Mouse (Mus musculus): ENCODE measurements around the gene Olfr1362. TPM values are rescaled to one million over a fixed set of nuclear protein-coding genes. Genes with fewer than 3 reads are reported as not detected.

Gene Olfr1362
- not detected in 2 replicates for polyA plus RNA-seq (2014; fragmentation: Nextera tagmentation; extraction: Ambion mirVana)

DNA sequence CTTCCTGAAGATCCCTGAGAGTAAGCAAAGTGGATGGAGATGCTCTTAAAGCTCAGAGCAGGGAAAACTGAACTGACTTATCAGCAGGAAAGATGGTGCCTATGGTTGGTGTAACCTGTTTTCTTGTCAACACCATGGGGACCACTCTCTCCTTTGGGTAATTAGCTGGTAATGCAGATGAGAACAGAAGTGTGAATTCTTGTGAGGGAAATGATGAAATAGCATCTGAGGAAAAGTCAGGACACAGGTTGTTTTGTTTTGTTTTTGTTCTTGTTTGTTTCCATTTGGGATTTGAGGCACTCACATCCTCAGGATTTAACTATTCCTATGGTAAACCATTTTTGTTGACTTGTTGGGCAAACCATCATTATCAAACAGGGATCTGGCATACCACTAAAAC, at the start of gene Olfr1362:
TSS of gene Olfr1362 (minus strand) at position 101 of the 400 bp plus-strand sequence.
- ATAC-seq (no peak), DNase-seq (ENCODE audit: low spot score) (no peak)
- Histone ChIP-seq H3K9me3 (replicated peaks; ENCODE audit: control insufficient read depth, low read length) (no peaks in the 10 kb centered on the region), H3K36me3 (ENCODE audit: control insufficient read depth, insufficient read depth, low read length) (no peaks in the 10 kb centered on the region), H3K4me1 (ENCODE audit: control insufficient read depth, insufficient read depth, low read length) (no peaks in the 10 kb centered on the region), H3K4me2 (ENCODE audit: low read length) (no peak within 1 kb of the TSS), H3K27ac (ENCODE audit: low read depth, low read length) (no peak within 1 kb of the TSS), H3K27me3 (replicated peaks; ENCODE audit: control insufficient read depth, insufficient read depth, low read length) (no peaks in the 10 kb centered on the region), H3K4me3 (ENCODE audit: low read depth, low read length) (no peak within 1 kb of the TSS), H3K9ac (ENCODE audit: low read length) (no peak within 1 kb of the TSS)

DNA sequence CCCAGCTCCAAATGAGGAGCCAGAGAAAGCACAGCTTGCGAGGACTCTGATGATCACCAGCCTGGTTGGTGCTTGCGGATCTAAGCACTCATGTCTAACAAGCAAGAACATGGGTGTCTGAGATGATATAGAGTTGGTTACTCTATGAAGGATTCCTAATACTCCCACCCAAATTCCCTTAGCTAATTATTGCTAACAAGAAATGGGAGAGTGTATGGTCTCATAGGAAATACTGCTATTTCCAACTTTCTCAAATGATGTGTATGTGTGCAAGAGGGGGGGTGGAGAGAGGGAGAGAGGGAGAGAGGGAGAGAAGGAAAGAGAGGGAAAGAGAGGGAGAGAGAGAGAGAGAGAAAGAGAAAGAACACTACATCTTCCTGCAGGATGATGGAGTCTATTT, 49.5 kb upstream of the Olfr1362 start, which contains the start of gene Olfr1361:
TSS of gene Olfr1361 (minus strand) at position 101 of the 400 bp plus-strand sequence.
- Histone ChIP-seq H3K9me3 (replicated peaks; ENCODE audit: control insufficient read depth, low read length) (no peaks in the 10 kb centered on the region), H3K9ac (ENCODE audit: low read length) (no peak within 1 kb of the TSS), H3K36me3 (ENCODE audit: control insufficient read depth, insufficient read depth, low read length) (no peaks in the 10 kb centered on the region), H3K4me2 (ENCODE audit: low read length) (no peak within 1 kb of the TSS), H3K4me1 (ENCODE audit: control insufficient read depth, insufficient read depth, low read length) (no peaks in the 10 kb centered on the region), H3K4me3 (ENCODE audit: low read depth, low read length) (no peak within 1 kb of the TSS), H3K27me3 (replicated peaks; ENCODE audit: control insufficient read depth, insufficient read depth, low read length) (no peaks in the 10 kb centered on the region), H3K27ac (ENCODE audit: low read depth, low read length) (no peak within 1 kb of the TSS)
- DNase-seq (ENCODE audit: low spot score) (no peak), ATAC-seq (no peak)
- 85% methylated on average over 2 of the region's 2 CpGs for WGBS

DNA sequence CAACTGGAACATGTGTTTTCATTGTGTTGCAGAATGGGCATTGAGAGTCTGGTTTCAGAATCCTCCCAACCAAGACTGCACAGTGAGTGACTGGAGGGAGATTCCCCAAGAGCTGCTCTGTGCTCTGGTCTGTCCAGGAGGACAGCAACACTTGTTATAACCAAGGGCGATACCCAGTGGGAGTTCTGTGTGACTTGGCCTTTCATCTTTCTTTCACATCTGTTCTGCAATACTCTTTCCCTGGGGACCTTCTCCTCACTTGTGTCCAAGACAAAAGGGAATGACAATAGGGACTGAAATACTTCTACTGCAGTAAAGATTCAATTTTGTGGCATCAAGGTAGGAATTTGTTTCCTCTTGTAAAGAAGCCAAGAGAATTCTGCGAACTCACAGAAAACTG, 28.6 kb upstream of the Olfr1362 start, which contains the start of gene Olfr11:
TSS of gene Olfr11 (minus strand) at position 101 of the 400 bp plus-strand sequence.
- Histone ChIP-seq H3K27ac (ENCODE audit: low read depth, low read length) (no peak within 1 kb of the TSS), H3K27me3 (replicated peaks; ENCODE audit: control insufficient read depth, insufficient read depth, low read length) (no peaks in the 10 kb centered on the region), H3K4me2 (ENCODE audit: low read length) (no peak within 1 kb of the TSS), H3K9me3 (replicated peaks; ENCODE audit: control insufficient read depth, low read length) (no peaks in the 10 kb centered on the region), H3K4me1 (ENCODE audit: control insufficient read depth, insufficient read depth, low read length) (no peaks in the 10 kb centered on the region), H3K9ac (ENCODE audit: low read length) (no peak within 1 kb of the TSS), H3K36me3 (ENCODE audit: control insufficient read depth, insufficient read depth, low read length) (no peaks in the 10 kb centered on the region), H3K4me3 (ENCODE audit: low read depth, low read length) (no peak within 1 kb of the TSS)
- WGBS: 86% methylated on average over 2 of the region's 2 CpGs
- DNase-seq (ENCODE audit: low spot score) (no peak), ATAC-seq (no peak)

DNA sequence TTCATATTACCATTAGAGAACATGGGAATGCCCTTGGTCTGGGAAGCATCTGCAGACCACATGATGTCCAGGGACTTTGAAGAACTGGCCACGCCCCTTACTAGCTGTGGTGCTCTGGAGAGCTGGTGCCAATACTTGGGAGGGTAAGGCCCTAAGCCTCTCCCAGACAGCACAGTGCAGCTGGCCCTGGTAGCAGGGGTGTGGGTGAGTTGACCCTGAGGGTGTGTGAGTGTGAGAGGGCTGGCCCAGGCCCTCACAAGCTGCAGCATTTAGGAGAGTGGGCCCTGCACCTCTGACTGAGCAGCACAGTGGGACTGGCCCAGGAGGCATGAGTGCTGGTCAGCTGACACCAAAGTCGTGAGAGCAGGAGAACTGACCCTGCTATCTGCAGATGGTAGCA, 22.2 kb downstream of the Olfr1362 start:
- H3K9ac ChIP-seq (ENCODE audit: low read length): no peak overlapping the region
- H3K9me3 ChIP-seq (replicated peaks; ENCODE audit: control insufficient read depth, low read length): no peaks in the 10 kb centered on the region
- no peak overlapping the region for H3K4me2 ChIP-seq (ENCODE audit: low read length)
- H3K4me3 ChIP-seq (ENCODE audit: low read depth, low read length): no peak overlapping the region
- no peaks in the 10 kb centered on the region for H3K36me3 ChIP-seq (ENCODE audit: control insufficient read depth, insufficient read depth, low read length)
- no peak overlapping the region for H3K27ac ChIP-seq (ENCODE audit: low read depth, low read length)
- H3K4me1 ChIP-seq (ENCODE audit: control insufficient read depth, insufficient read depth, low read length): no peaks in the 10 kb centered on the region
- 75% methylated on average over 2 of the region's 2 CpGs for WGBS
- DNase-seq (ENCODE audit: low spot score) (no peak), ATAC-seq (no peak)
- H3K27me3 ChIP-seq (replicated peaks; ENCODE audit: control insufficient read depth, insufficient read depth, low read length): no peaks in the 10 kb centered on the region

DNA sequence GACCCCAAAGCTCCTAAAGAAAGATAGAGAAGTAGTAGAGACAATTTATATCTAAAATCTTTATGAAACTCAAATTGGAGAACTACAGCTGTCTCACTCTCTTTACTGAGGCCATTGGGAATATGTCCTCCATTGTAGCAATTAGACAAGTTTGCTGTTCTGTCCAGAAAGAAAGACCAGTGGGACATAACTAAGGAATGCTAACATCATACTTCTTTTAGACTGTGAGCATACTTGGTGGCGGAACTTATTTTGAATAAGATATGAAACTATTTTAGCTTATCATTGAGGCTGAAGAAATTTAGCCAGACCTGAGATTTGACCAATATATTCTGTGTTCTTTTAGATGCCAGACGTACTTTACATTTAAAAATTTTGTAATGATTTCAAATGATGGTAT, 32.2 kb downstream of the Olfr1362 start, which contains the start of gene Olfr1364:
TSS of gene Olfr1364 (minus strand) at position 101 of the 400 bp plus-strand sequence.
- no peaks in the 10 kb centered on the region for H3K4me1 ChIP-seq (ENCODE audit: control insufficient read depth, insufficient read depth, low read length)
- 88% methylated on average over 2 of the region's 2 CpGs for WGBS
- DNase-seq (ENCODE audit: low spot score): no peak
- no peak within 1 kb of the TSS for H3K9ac ChIP-seq (ENCODE audit: low read length)
- no peak within 1 kb of the TSS for H3K4me3 ChIP-seq (ENCODE audit: low read depth, low read length)
- ATAC-seq: no peak
- no peak within 1 kb of the TSS for H3K27ac ChIP-seq (ENCODE audit: low read depth, low read length)
- H3K9me3 ChIP-seq (replicated peaks; ENCODE audit: control insufficient read depth, low read length): no peaks in the 10 kb centered on the region
- no peak within 1 kb of the TSS for H3K4me2 ChIP-seq (ENCODE audit: low read length)
- no peaks in the 10 kb centered on the region for H3K36me3 ChIP-seq (ENCODE audit: control insufficient read depth, insufficient read depth, low read length)
- H3K27me3 ChIP-seq (replicated peaks; ENCODE audit: control insufficient read depth, insufficient read depth, low read length): no peaks in the 10 kb centered on the region

Other genes with a start within 250 kb of the Olfr1362 start
- 78.3 and 80.5 TPM in 2 replicates for gene Zkscan3, start 211.3 kb downstream of the Olfr1362 start, polyA plus RNA-seq (2014; fragmentation: Nextera tagmentation; extraction: Ambion mirVana)
- 3.5 and 3.7 TPM in 2 replicates for gene Pgbd1, start 173.0 kb downstream of the Olfr1362 start, polyA plus RNA-seq (2014; fragmentation: Nextera tagmentation; extraction: Ambion mirVana)
- 10.4 TPM in 2 replicates for gene Zscan26, start 160.3 kb downstream of the Olfr1362 start, polyA plus RNA-seq (2014; fragmentation: Nextera tagmentation; extraction: Ambion mirVana)
- 3.8 TPM in 2 replicates for gene Nkapl, start 145.5 kb downstream of the Olfr1362 start, polyA plus RNA-seq (2014; fragmentation: Nextera tagmentation; extraction: Ambion mirVana)
- 7.5 and 8.2 TPM in 2 replicates for gene Zkscan4, start 135.1 kb downstream of the Olfr1362 start, polyA plus RNA-seq (2014; fragmentation: Nextera tagmentation; extraction: Ambion mirVana)
- gene Gm10065, start 134.6 kb downstream of the Olfr1362 start, polyA plus RNA-seq (2014; fragmentation: Nextera tagmentation; extraction: Ambion mirVana): not detected in 2 replicates
- 0.36 and 0.78 TPM in 2 replicates for gene AK157302, start 118.8 kb downstream of the Olfr1362 start, polyA plus RNA-seq (2014; fragmentation: Nextera tagmentation; extraction: Ambion mirVana)
- gene Gm11273, start 112.6 kb downstream of the Olfr1362 start, polyA plus RNA-seq (2014; fragmentation: Nextera tagmentation; extraction: Ambion mirVana): 5.1 and 6.2 TPM in 2 replicates
- gene Zkscan8, start 82.9 kb downstream of the Olfr1362 start, polyA plus RNA-seq (2014; fragmentation: Nextera tagmentation; extraction: Ambion mirVana): 7.3 and 8.6 TPM in 2 replicates
- 0.10 and 0.20 TPM in 2 replicates for gene Olfr1366, start 71.2 kb downstream of the Olfr1362 start, polyA plus RNA-seq (2014; fragmentation: Nextera tagmentation; extraction: Ambion mirVana)
- not detected in 2 replicates for gene Olfr1535, start 54.1 kb downstream of the Olfr1362 start, polyA plus RNA-seq (2014; fragmentation: Nextera tagmentation; extraction: Ambion mirVana)
- gene Olfr1364, start 32.3 kb downstream of the Olfr1362 start, polyA plus RNA-seq (2014; fragmentation: Nextera tagmentation; extraction: Ambion mirVana): not detected in 2 replicates
- gene Olfr11, start 28.5 kb upstream of the Olfr1362 start, polyA plus RNA-seq (2014; fragmentation: Nextera tagmentation; extraction: Ambion mirVana): not detected in 2 replicates
- not detected in 2 replicates for gene Olfr1361, start 49.4 kb upstream of the Olfr1362 start, polyA plus RNA-seq (2014; fragmentation: Nextera tagmentation; extraction: Ambion mirVana)
- gene Olfr1360, start 63.4 kb upstream of the Olfr1362 start, polyA plus RNA-seq (2014; fragmentation: Nextera tagmentation; extraction: Ambion mirVana): not detected in 2 replicates
- gene Olfr1359, start 84.1 kb upstream of the Olfr1362 start, polyA plus RNA-seq (2014; fragmentation: Nextera tagmentation; extraction: Ambion mirVana): not detected in 2 replicates
- gene Hist1h2bl, start 102.1 kb upstream of the Olfr1362 start, polyA plus RNA-seq (2014; fragmentation: Nextera tagmentation; extraction: Ambion mirVana): 3.7 and 4.2 TPM in 2 replicates
- 13.2 and 45.9 TPM in 2 replicates for gene Hist1h2ai, start 102.4 kb upstream of the Olfr1362 start, polyA plus RNA-seq (2014; fragmentation: Nextera tagmentation; extraction: Ambion mirVana)
- gene Hist1h3h, start 103.6 kb upstream of the Olfr1362 start, polyA plus RNA-seq (2014; fragmentation: Nextera tagmentation; extraction: Ambion mirVana): 7.3 and 11.0 TPM in 2 replicates
- gene Hist1h2bm, start 108.0 kb upstream of the Olfr1362 start, polyA plus RNA-seq (2014; fragmentation: Nextera tagmentation; extraction: Ambion mirVana): 2.5 and 3.9 TPM in 2 replicates
- 1.7 TPM in 2 replicates for gene Hist1h4j, start 121.0 kb upstream of the Olfr1362 start, polyA plus RNA-seq (2014; fragmentation: Nextera tagmentation; extraction: Ambion mirVana)
- gene Hist1h4k, start 136.5 kb upstream of the Olfr1362 start, polyA plus RNA-seq (2014; fragmentation: Nextera tagmentation; extraction: Ambion mirVana): 2.7 and 4.6 TPM in 2 replicates
- gene Hist1h2ak, start 139.8 kb upstream of the Olfr1362 start, polyA plus RNA-seq (2014; fragmentation: Nextera tagmentation; extraction: Ambion mirVana): 3.4 and 10.8 TPM in 2 replicates
- gene Hist1h2bn, start 140.1 kb upstream of the Olfr1362 start, polyA plus RNA-seq (2014; fragmentation: Nextera tagmentation; extraction: Ambion mirVana): 0.90 and 2.5 TPM in 2 replicates
- 11.0 and 11.1 TPM in 2 replicates for gene Hist1h1b, start 166.6 kb upstream of the Olfr1362 start, polyA plus RNA-seq (2014; fragmentation: Nextera tagmentation; extraction: Ambion mirVana)
- 108 and 166 TPM in 2 replicates for gene Hist1h3i, start 169.3 kb upstream of the Olfr1362 start, polyA plus RNA-seq (2014; fragmentation: Nextera tagmentation; extraction: Ambion mirVana)
- 6.6 TPM in 1 of 2 replicates, not detected in the other for gene Hist1h2an, start 173.2 kb upstream of the Olfr1362 start, polyA plus RNA-seq (2014; fragmentation: Nextera tagmentation; extraction: Ambion mirVana)
- 0.84 and 1.5 TPM in 2 replicates for gene Hist1h2bp, start 173.4 kb upstream of the Olfr1362 start, polyA plus RNA-seq (2014; fragmentation: Nextera tagmentation; extraction: Ambion mirVana)
- 9.2 and 17.1 TPM in 2 replicates for gene Hist1h2bq, start 196.2 kb upstream of the Olfr1362 start, polyA plus RNA-seq (2014; fragmentation: Nextera tagmentation; extraction: Ambion mirVana)
- not detected in 2 replicates for gene Hist1h2ao, start 196.4 kb upstream of the Olfr1362 start, polyA plus RNA-seq (2014; fragmentation: Nextera tagmentation; extraction: Ambion mirVana)
- gene Hist1h4m, start 197.7 kb upstream of the Olfr1362 start, polyA plus RNA-seq (2014; fragmentation: Nextera tagmentation; extraction: Ambion mirVana): not detected in 2 replicates
- 4.6 and 16.7 TPM in 2 replicates for gene Hist1h4n, start 218.2 kb upstream of the Olfr1362 start, polyA plus RNA-seq (2014; fragmentation: Nextera tagmentation; extraction: Ambion mirVana)
- 2,010 and 3,186 TPM in 2 replicates for gene Hist1h2ap, start 219.5 kb upstream of the Olfr1362 start, polyA plus RNA-seq (2014; fragmentation: Nextera tagmentation; extraction: Ambion mirVana)
- 9.4 and 17.8 TPM in 2 replicates for gene Hist1h2br, start 219.7 kb upstream of the Olfr1362 start, polyA plus RNA-seq (2014; fragmentation: Nextera tagmentation; extraction: Ambion mirVana)